Mouse (Mus musculus): ENCODE data around the gene Kcnc2. TPM values are rescaled to one million over a fixed set of nuclear protein-coding genes. Genes with fewer than 3 reads are reported as not detected.

The Kcnc2 gene
- polyA plus RNA-seq, 1 experiment = not detected

- no peak overlapping the region for H3K27ac ChIP-seq (replicated peaks; ENCODE audit: low read depth, low read length)
- no peaks in the 10 kb centered on the region for H3K4me1 ChIP-seq (ENCODE audit: control insufficient read depth, insufficient read depth, insufficient read length, low read length)
- H3K4me3 ChIP-seq (ENCODE audit: insufficient read depth, low read depth, low read length) = no peak overlapping the region
These were observed 197.9 kb downstream of the Kcnc2 start for GRCm38 (mm10) chr10:112468689-112469384.

GRCm38 (mm10) chr10:112474122-112474810 lies 203.3 kb downstream of the Kcnc2 start:
- no peak overlapping the region for H3K27ac ChIP-seq (replicated peaks; ENCODE audit: low read depth, low read length)
- no peaks in the 10 kb centered on the region for H3K4me1 ChIP-seq (ENCODE audit: control insufficient read depth, insufficient read depth, insufficient read length, low read length)
- no peak overlapping the region for H3K4me3 ChIP-seq (ENCODE audit: insufficient read depth, low read depth, low read length)

GRCm38 (mm10) chr10:112481461-112481860 lies 210.5 kb downstream of the Kcnc2 start:
- Histone ChIP-seq H3K4me3 (ENCODE audit: insufficient read depth, low read depth, low read length) (no peak overlapping the region), H3K4me1 (ENCODE audit: control insufficient read depth, insufficient read depth, insufficient read length, low read length) (no peaks in the 10 kb centered on the region), H3K27ac (replicated peaks; ENCODE audit: low read depth, low read length) (no peak overlapping the region)

GRCm38 (mm10) chr10:112481921-112482607 lies 211.1 kb downstream of the Kcnc2 start:
- H3K27ac ChIP-seq (replicated peaks; ENCODE audit: low read depth, low read length) = no peak overlapping the region

GRCm38 (mm10) chr10:112484387-112485105 lies 213.6 kb downstream of the Kcnc2 start:
- no peak overlapping the region for H3K27ac ChIP-seq (replicated peaks; ENCODE audit: low read depth, low read length)
- H3K4me3 ChIP-seq (ENCODE audit: insufficient read depth, low read depth, low read length) = no peak overlapping the region
- no peaks in the 10 kb centered on the region for H3K4me1 ChIP-seq (ENCODE audit: control insufficient read depth, insufficient read depth, insufficient read length, low read length)

More at GRCm38 (mm10) chr10:112481921-112482607, 211.1 kb downstream of the Kcnc2 start:
- Histone ChIP-seq H3K4me1 (ENCODE audit: control insufficient read depth, insufficient read depth, insufficient read length, low read length) (no peaks in the 10 kb centered on the region), H3K4me3 (ENCODE audit: insufficient read depth, low read depth, low read length) (no peak overlapping the region)

GRCm38 (mm10) chr10:112485819-112486218 lies 214.9 kb downstream of the Kcnc2 start:
- Histone ChIP-seq H3K27ac (replicated peaks; ENCODE audit: low read depth, low read length) (no peak overlapping the region), H3K4me3 (ENCODE audit: insufficient read depth, low read depth, low read length) (no peak overlapping the region), H3K4me1 (ENCODE audit: control insufficient read depth, insufficient read depth, insufficient read length, low read length) (no peaks in the 10 kb centered on the region)

GRCm38 (mm10) chr10:112488751-112489150 lies 217.8 kb downstream of the Kcnc2 start:
- Histone ChIP-seq H3K4me3 (ENCODE audit: insufficient read depth, low read depth, low read length) (no peak overlapping the region), H3K4me1 (ENCODE audit: control insufficient read depth, insufficient read depth, insufficient read length, low read length) (no peaks in the 10 kb centered on the region), H3K27ac (replicated peaks; ENCODE audit: low read depth, low read length) (no peak overlapping the region)

Other genes with a start within 250 kb of the Kcnc2 start
- gene Glipr1l1, start 210.9 kb upstream of the Kcnc2 start, polyA plus RNA-seq (2012; ENCODE audit: insufficient read depth, insufficient read length, missing spikeins) = not detected in 2 replicates
- gene Glipr1l2, start 187.8 kb upstream of the Kcnc2 start, polyA plus RNA-seq (2012; ENCODE audit: insufficient read depth, insufficient read length, missing spikeins) = not detected in 2 replicates
- not detected in 2 replicates for gene Glipr1l3, start 110.8 kb upstream of the Kcnc2 start, polyA plus RNA-seq (2012; ENCODE audit: insufficient read depth, insufficient read length, missing spikeins)
- not detected in 2 replicates for gene Caps2, start 107.5 kb upstream of the Kcnc2 start, polyA plus RNA-seq (2012; ENCODE audit: insufficient read depth, insufficient read length, missing spikeins)

All from brown adipose tissue, adult 24 weeks (tissue).